Mouse (Mus musculus): Measurements from ENCODE around the gene Ntmt1.

DNA sequence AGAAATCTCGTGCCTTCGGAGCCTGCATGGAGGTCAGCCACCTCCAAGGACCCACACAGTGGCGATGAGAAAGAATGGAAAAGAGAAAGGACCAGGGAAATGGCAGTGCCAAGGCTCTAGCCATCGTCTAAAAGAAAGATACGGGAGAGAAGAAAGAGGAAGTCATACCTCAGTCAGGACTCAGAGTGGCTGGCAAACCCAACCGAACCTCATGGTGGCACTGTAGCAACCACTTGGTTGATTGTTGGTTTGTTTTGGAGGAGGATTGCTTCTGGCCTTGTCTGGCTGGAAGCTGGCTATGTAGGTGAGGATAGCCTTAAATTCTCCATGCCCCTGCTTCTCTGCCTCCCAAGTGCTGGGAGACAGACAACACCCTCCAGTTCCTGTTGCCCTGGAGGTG, 38.4 kb upstream of the Ntmt1 start:
- TF ChIP-seq EP300 (optimal IDR thresholded peaks at IDR 0.05), result no peak
- TF ChIP-seq CTCF (IDR thresholded peaks at IDR 0.05; ENCODE audit: low read depth), result peak; percentile 64

Data from stomach, postnatal 0 days (tissue).